Mouse (Mus musculus) stomach, postnatal 0 days (tissue): ENCODE data around the gene Nsun6. TPM values are rescaled to one million over a fixed set of nuclear protein-coding genes. Genes with fewer than 3 reads are reported as not detected.

ENCODE experiments used
- ATAC-seq: fragments of 200-750 bp; cut with Nextera tagmentation; 2 replicates; pipeline ENCODE4 v1.8.0; 2017; ENCODE audit not compliant: low FRiP score, low TSS enrichment
- DNase-seq: peaks from one replicate; pipeline ENCODE4 v3.0.0-alpha.2; 2016; ENCODE audit warnings: low spot score
- H3K27ac ChIP-seq: fragments of 300-500 bp; sonication (generic); replicated peaks from 2 replicates; pipeline ENCODE4 v1.5.1; 2014; ENCODE audit warnings: mild to moderate bottlenecking, control low read depth
- H3K27me3 ChIP-seq: fragments of 300-500 bp; sonication (generic); 2 replicates; pipeline ENCODE4 v1.6.1; 2014; ENCODE audit warnings: low read length; ENCODE audit not compliant: control insufficient read depth, insufficient read depth
- H3K36me3 ChIP-seq: fragments of 300-500 bp; sonication (generic); 2 replicates; pipeline ENCODE4 v1.6.1; 2014; ENCODE audit warnings: low read length, mixed read lengths; ENCODE audit not compliant: control insufficient read depth, insufficient read depth
- H3K4me1 ChIP-seq: fragments of 300-500 bp; sonication (generic); replicated peaks from 2 replicates; pipeline ENCODE4 v1.6.1; 2014; ENCODE audit warnings: antibody characterized with exemption; ENCODE audit not compliant: control insufficient read depth, insufficient read depth
- H3K4me2 ChIP-seq: fragments of 300-500 bp; sonication (generic); replicated peaks from 2 replicates; pipeline ENCODE4 v1.6.1; 2014; ENCODE audit warnings: low read depth, mild to moderate bottlenecking, control low read depth, moderate library complexity
- H3K4me3 ChIP-seq: fragments of 300-500 bp; sonication (generic); 2 replicates; pipeline ENCODE4 v1.5.1; 2014; ENCODE audit warnings: low read depth, low read length, control low read depth
- H3K9ac ChIP-seq: fragments of 300-500 bp; sonication (generic); 2 replicates; pipeline ENCODE4 v1.6.1; 2014; ENCODE audit warnings: mild to moderate bottlenecking, low read length, control low read depth, mixed read lengths
- H3K9me3 ChIP-seq: fragments of 300-500 bp; sonication (generic); 2 replicates; pipeline ENCODE4 v1.6.1; 2016; ENCODE audit warnings: low read length; ENCODE audit not compliant: control insufficient read depth
- CTCF ChIP-seq: IDR thresholded peaks from 2 replicates; pipeline ENCODE4 v1.5.1; 2016; ENCODE audit warnings: antibody characterized with exemption, low read depth, mild to moderate bottlenecking, moderate library complexity
- EP300 ChIP-seq: optimal IDR thresholded peaks from 2 replicates; pipeline ENCODE3; 2016; ENCODE audit warnings: antibody characterized with exemption
- WGBS: fragments of 180-500 bp; shearing (Covaris S2); extraction: QIAGEN DNeasy Blood & Tissue Kit; methylation state at CpG from one replicate; pipeline ENCODE4 v1.1.7; 2014; 5-methylcytosine and 5-hydroxymethylcytosine counted together
- polyA plus RNA-seq: library from polyadenylated mRNA; unstranded; fragments of >200 nt; fragmentation: Nextera tagmentation; extraction: Ambion mirVana; gene quantifications from 2 replicates; pipeline ENCODE4 v1.2.1, GENCODE M21; 2015

The Nsun6 gene
- polyA plus RNA-seq, 1 experiment from 2014 or later = 8.1 TPM

- no peak for DNase-seq
- Histone ChIP-seq H3K4me2 (peak overlapping the region; percentile 74), H3K27me3 (no peaks in the 10 kb centered on the region), H3K36me3 (no peaks in the 10 kb centered on the region), H3K27ac (peak overlapping the region; percentile 88), H3K9me3 (no peaks in the 10 kb centered on the region), H3K4me3 (peak overlapping the region; percentile 82), H3K9ac (peak overlapping the region; percentile 96), H3K4me1 (no peaks in the 10 kb centered on the region)
- peak; percentile 22; the same call in 1 of the 2 replicates for ATAC-seq
- 13% methylated on average over 10 of the region's 10 CpGs for whole genome bisulfite sequencing
- TF ChIP-seq CTCF (no peak), EP300 (no peak)
Measured at GRCm38 (mm10) chr2:15054496-15054895, 373 bp downstream of the Nsun6 start.

GRCm38 (mm10) chr2:15049117-15049873 lies 5.6 kb downstream of the Nsun6 start, which contains the start of gene Arl5b:
Gene Arl5b (plus strand): TSS chr2:15049395.
- Histone ChIP-seq H3K9me3 (no peaks in the 10 kb centered on the region), H3K4me2 (peak within 1 kb of the TSS; percentile 50), H3K9ac (peak within 1 kb of the TSS; percentile 63), H3K27me3 (no peaks in the 10 kb centered on the region), H3K4me1 (no peaks in the 10 kb centered on the region), H3K4me3 (peak within 1 kb of the TSS; percentile 55), H3K36me3 (no peaks in the 10 kb centered on the region), H3K27ac (peak within 1 kb of the TSS; percentile 65)
- WGBS = 7% methylated on average over 20 of the region's 20 CpGs
- peak; percentile 92 for DNase-seq
- peak; percentile 98 for ATAC-seq
- TF ChIP-seq EP300 (peak; percentile 64), CTCF (peak; percentile 42)

GRCm38 (mm10) chr2:15040326-15040725 lies 14.5 kb downstream of the Nsun6 start:
- H3K9ac ChIP-seq = no peak overlapping the region

GRCm38 (mm10) chr2:15038705-15039104 lies 16.2 kb downstream of the Nsun6 start:
- Histone ChIP-seq H3K36me3 (no peaks in the 10 kb centered on the region; the same call in 1 of the 2 replicates), H3K9ac (no peak overlapping the region), H3K9me3 (no peaks in the 10 kb centered on the region), H3K4me3 (no peak overlapping the region), H3K4me2 (no peak overlapping the region), H3K27ac (no peak overlapping the region), H3K27me3 (no peaks in the 10 kb centered on the region), H3K4me1 (no peaks in the 10 kb centered on the region)
- ATAC-seq = no peak
- 81% methylated on average over 6 of the region's 6 CpGs for WGBS
- DNase-seq = no peak
- TF ChIP-seq CTCF (no peak), EP300 (no peak)

More at GRCm38 (mm10) chr2:15040326-15040725, 14.5 kb downstream of the Nsun6 start:
- Histone ChIP-seq H3K27ac (no peak overlapping the region), H3K36me3 (no peaks in the 10 kb centered on the region; the same call in 1 of the 2 replicates), H3K4me1 (no peaks in the 10 kb centered on the region), H3K4me2 (no peak overlapping the region), H3K4me3 (no peak overlapping the region), H3K9me3 (no peaks in the 10 kb centered on the region), H3K27me3 (no peaks in the 10 kb centered on the region)
- ATAC-seq (no peak), DNase-seq (no peak)
- TF ChIP-seq CTCF = peak; percentile 66
- no peak for TF ChIP-seq EP300
- 57% methylated on average over 5 of the region's 5 CpGs for WGBS

- Histone ChIP-seq H3K36me3 (no peaks in the 10 kb centered on the region), H3K9me3 (no peaks in the 10 kb centered on the region), H3K4me2 (no peak overlapping the region), H3K27ac (no peak overlapping the region), H3K27me3 (no peaks in the 10 kb centered on the region), H3K9ac (no peak overlapping the region), H3K4me1 (no peaks in the 10 kb centered on the region), H3K4me3 (no peak overlapping the region)
- WGBS = 83% methylated on average over 1 of the region's 1 CpGs
- ATAC-seq (no peak), DNase-seq (no peak)
- TF ChIP-seq EP300 (no peak), CTCF (no peak)
Measured at GRCm38 (mm10) chr2:15027816-15028215, 27.1 kb downstream of the Nsun6 start.

GRCm38 (mm10) chr2:15026817-15027216 lies 28.1 kb downstream of the Nsun6 start:
- no peaks in the 10 kb centered on the region for H3K27me3 ChIP-seq
- H3K9me3 ChIP-seq = no peaks in the 10 kb centered on the region
- ATAC-seq = no peak
- 69% methylated on average over 3 of the region's 3 CpGs for WGBS
- H3K4me3 ChIP-seq = no peak overlapping the region
- DNase-seq = no peak
- H3K36me3 ChIP-seq = no peaks in the 10 kb centered on the region
- H3K4me2 ChIP-seq = no peak overlapping the region
- H3K27ac ChIP-seq = no peak overlapping the region
- no peak for TF ChIP-seq CTCF
- TF ChIP-seq EP300 = no peak
- H3K4me1 ChIP-seq = no peaks in the 10 kb centered on the region
- H3K9ac ChIP-seq = no peak overlapping the region
